Mouse (Mus musculus): Measurements from ENCODE around the gene Zbtb12. TPM values are rescaled to one million over a fixed set of nuclear protein-coding genes. Genes with fewer than 3 reads are reported as not detected.

Gene Zbtb12
- polyA plus RNA-seq, 1 experiment from 2014 or later = 5.8 TPM

DNA sequence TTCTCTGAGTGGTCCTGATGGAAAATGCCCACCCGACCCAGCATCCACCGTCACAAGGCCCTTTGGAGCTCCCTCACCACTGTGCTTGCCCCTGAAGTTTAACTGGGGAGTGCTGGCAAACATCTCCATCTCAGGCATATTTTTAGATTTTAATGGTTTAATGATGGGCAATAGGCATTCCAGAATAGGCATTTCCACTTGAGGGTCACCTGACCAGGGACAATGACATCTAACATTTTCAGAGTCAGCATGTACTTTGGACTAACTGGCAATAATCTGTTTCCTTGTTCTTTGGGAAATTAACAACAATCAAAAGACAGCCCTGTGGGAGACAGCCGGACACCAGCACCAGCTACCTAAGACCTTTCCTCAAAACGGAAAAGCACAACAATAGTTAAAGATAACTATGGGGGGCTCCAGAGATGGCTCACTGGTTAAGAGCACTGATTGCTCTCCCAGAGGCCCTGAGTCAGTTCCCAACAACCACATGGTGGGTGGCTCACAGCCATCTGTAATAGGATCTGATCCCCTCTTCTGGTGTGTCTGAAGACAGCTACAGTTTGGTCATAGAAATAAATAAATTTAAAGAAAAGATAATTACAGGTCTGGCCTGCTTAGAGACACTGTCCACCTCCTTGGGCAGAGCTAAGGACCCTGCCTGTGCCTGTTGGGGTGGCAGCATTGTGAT is 64.0 kb downstream of the Zbtb12 start:
- Histone ChIP-seq H3K27me3 (ENCODE audit: low read depth, poor library complexity, severe bottlenecking) (no peaks in the 10 kb centered on the region), H3K27ac (replicated peaks) (no peak overlapping the region), H3K4me3 (no peak overlapping the region), H3K9me3 (replicated peaks) (no peaks in the 10 kb centered on the region), H3K36me3 (no peaks in the 10 kb centered on the region), H3K4me1 (peaks cover 8% of the 10 kb centered on the region)
- 90% methylated on average over 4 of the region's 4 CpGs for WGBS
- no peak for DNase-seq (ENCODE audit: low spot score)

DNA sequence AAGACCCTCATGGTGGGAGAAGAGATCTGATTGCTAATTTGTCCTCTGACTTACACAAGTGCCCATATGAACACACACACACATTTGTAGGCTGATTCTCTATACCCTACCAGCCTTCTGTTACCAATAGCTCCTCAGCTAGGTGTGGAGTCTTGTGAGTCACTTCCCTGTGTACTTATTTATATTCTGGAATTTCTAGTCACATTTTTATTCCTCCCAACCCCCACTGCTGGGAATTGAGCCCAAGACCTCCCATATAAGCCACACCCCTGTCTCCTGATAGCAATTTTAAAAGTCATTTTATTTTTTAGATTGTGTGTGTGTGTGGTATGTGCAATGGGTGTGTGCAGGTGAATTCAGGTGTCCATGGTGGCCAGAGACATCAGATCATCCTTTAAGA is 65.1 kb downstream of the Zbtb12 start:
- H3K27ac ChIP-seq (replicated peaks) = no peak overlapping the region
- DNase-seq (ENCODE audit: low spot score) = no peak
- H3K4me3 ChIP-seq = no peak overlapping the region
- H3K27me3 ChIP-seq (ENCODE audit: low read depth, poor library complexity, severe bottlenecking) = no peaks in the 10 kb centered on the region
- peaks cover 8% of the 10 kb centered on the region for H3K4me1 ChIP-seq
- no peaks in the 10 kb centered on the region for H3K9me3 ChIP-seq (replicated peaks)
- H3K36me3 ChIP-seq = peaks cover 2% of the 10 kb centered on the region

Small RNAs within 50 kb of the gene (microRNA-seq; reads per million reads assigned to microRNA genes)
- not detected for gene Mir6970
- gene Mir6971 = 2.1 reads per million
- not detected for gene Mir6972

Other genes starting within 250 kb of the Zbtb12 start
- gene Prrt1, start 249.9 kb upstream of the Zbtb12 start, polyA plus RNA-seq (2016; fragmentation: Nextera tagmentation; extraction: Ambion mirVana) = 0.54 and 1.2 TPM in 2 replicates
- 16.8 and 18.9 TPM in 2 replicates for gene Fkbpl, start 234.7 kb upstream of the Zbtb12 start, polyA plus RNA-seq (2016; fragmentation: Nextera tagmentation; extraction: Ambion mirVana)
- gene Atf6b, start 232.3 kb upstream of the Zbtb12 start, polyA plus RNA-seq (2016; fragmentation: Nextera tagmentation; extraction: Ambion mirVana) = 111 and 123 TPM in 2 replicates
- gene Tnxb, start 208.9 kb upstream of the Zbtb12 start, polyA plus RNA-seq (2016; fragmentation: Nextera tagmentation; extraction: Ambion mirVana) = not detected in 2 replicates
- not detected in 2 replicates for gene C4b, start 135.6 kb upstream of the Zbtb12 start, polyA plus RNA-seq (2016; fragmentation: Nextera tagmentation; extraction: Ambion mirVana)
- not detected in 2 replicates for gene Cyp21a1, start 74.9 kb upstream of the Zbtb12 start, polyA plus RNA-seq (2016; fragmentation: Nextera tagmentation; extraction: Ambion mirVana)
- gene Stk19, start 42.5 kb upstream of the Zbtb12 start, polyA plus RNA-seq (2016; fragmentation: Nextera tagmentation; extraction: Ambion mirVana) = 30.2 and 30.6 TPM in 2 replicates
- 81.2 and 88.1 TPM in 2 replicates for gene Dxo, start 42.5 kb upstream of the Zbtb12 start, polyA plus RNA-seq (2016; fragmentation: Nextera tagmentation; extraction: Ambion mirVana)
- gene Skiv2l, start 29.3 kb upstream of the Zbtb12 start, polyA plus RNA-seq (2016; fragmentation: Nextera tagmentation; extraction: Ambion mirVana) = 57.8 and 62.4 TPM in 2 replicates
- 137 and 139 TPM in 2 replicates for gene Nelfe, start 29.1 kb upstream of the Zbtb12 start, polyA plus RNA-seq (2016; fragmentation: Nextera tagmentation; extraction: Ambion mirVana)
- gene Cfb, start 17.0 kb upstream of the Zbtb12 start, polyA plus RNA-seq (2016; fragmentation: Nextera tagmentation; extraction: Ambion mirVana) = 1.8 and 2.8 TPM in 2 replicates
- 0.07 TPM in 1 of 2 replicates, not detected in the other for gene Gm20547, start 2.6 kb downstream of the Zbtb12 start, polyA plus RNA-seq (2016; fragmentation: Nextera tagmentation; extraction: Ambion mirVana)
- 1.3 TPM in 2 replicates for gene C2, start 18.8 kb downstream of the Zbtb12 start, polyA plus RNA-seq (2016; fragmentation: Nextera tagmentation; extraction: Ambion mirVana)
- gene Ehmt2, start 19.0 kb downstream of the Zbtb12 start, polyA plus RNA-seq (2016; fragmentation: Nextera tagmentation; extraction: Ambion mirVana) = 88.0 and 91.9 TPM in 2 replicates
- not detected in 2 replicates for gene Slc44a4, start 35.0 kb downstream of the Zbtb12 start, polyA plus RNA-seq (2016; fragmentation: Nextera tagmentation; extraction: Ambion mirVana)
- gene Neu1, start 51.8 kb downstream of the Zbtb12 start, polyA plus RNA-seq (2016; fragmentation: Nextera tagmentation; extraction: Ambion mirVana) = 16.1 and 19.2 TPM in 2 replicates
- 0.19 TPM in 1 of 2 replicates, not detected in the other for gene Hspa1b, start 79.8 kb downstream of the Zbtb12 start, polyA plus RNA-seq (2016; fragmentation: Nextera tagmentation; extraction: Ambion mirVana)
- gene Gm20481, start 90.4 kb downstream of the Zbtb12 start, polyA plus RNA-seq (2016; fragmentation: Nextera tagmentation; extraction: Ambion mirVana) = 0.27 TPM in 1 of 2 replicates, not detected in the other
- 1.3 and 1.6 TPM in 2 replicates for gene Hspa1a, start 92.7 kb downstream of the Zbtb12 start, polyA plus RNA-seq (2016; fragmentation: Nextera tagmentation; extraction: Ambion mirVana)
- 0.71 and 0.81 TPM in 2 replicates for gene Hspa1l, start 93.2 kb downstream of the Zbtb12 start, polyA plus RNA-seq (2016; fragmentation: Nextera tagmentation; extraction: Ambion mirVana)
- 307 and 337 TPM in 2 replicates for gene Lsm2, start 102.4 kb downstream of the Zbtb12 start, polyA plus RNA-seq (2016; fragmentation: Nextera tagmentation; extraction: Ambion mirVana)
- 177 and 210 TPM in 2 replicates for gene Vars, start 121.5 kb downstream of the Zbtb12 start, polyA plus RNA-seq (2016; fragmentation: Nextera tagmentation; extraction: Ambion mirVana)
- 0.19 and 0.28 TPM in 2 replicates for gene Vwa7, start 137.1 kb downstream of the Zbtb12 start, polyA plus RNA-seq (2016; fragmentation: Nextera tagmentation; extraction: Ambion mirVana)
- 7.1 and 7.7 TPM in 2 replicates for gene Sapcd1, start 148.5 kb downstream of the Zbtb12 start, polyA plus RNA-seq (2016; fragmentation: Nextera tagmentation; extraction: Ambion mirVana)
- 5.4 and 6.3 TPM in 2 replicates for gene Msh5, start 167.3 kb downstream of the Zbtb12 start, polyA plus RNA-seq (2016; fragmentation: Nextera tagmentation; extraction: Ambion mirVana)
- gene Clic1, start 170.5 kb downstream of the Zbtb12 start, polyA plus RNA-seq (2016; fragmentation: Nextera tagmentation; extraction: Ambion mirVana) = 216 and 217 TPM in 2 replicates
- 527 and 597 TPM in 2 replicates for gene Ddah2, start 179.6 kb downstream of the Zbtb12 start, polyA plus RNA-seq (2016; fragmentation: Nextera tagmentation; extraction: Ambion mirVana)
- 0.17 TPM in 2 replicates for gene Ly6g6c, start 185.9 kb downstream of the Zbtb12 start, polyA plus RNA-seq (2016; fragmentation: Nextera tagmentation; extraction: Ambion mirVana)
- gene Mpig6b, start 186.7 kb downstream of the Zbtb12 start, polyA plus RNA-seq (2016; fragmentation: Nextera tagmentation; extraction: Ambion mirVana) = 1.3 TPM in 2 replicates
- gene Ly6g6e, start 197.4 kb downstream of the Zbtb12 start, polyA plus RNA-seq (2016; fragmentation: Nextera tagmentation; extraction: Ambion mirVana) = 0.32 and 0.59 TPM in 2 replicates
- 2.0 and 3.5 TPM in 2 replicates for gene Ly6g6d, start 198.6 kb downstream of the Zbtb12 start, polyA plus RNA-seq (2016; fragmentation: Nextera tagmentation; extraction: Ambion mirVana)
- gene Ly6g6f, start 206.1 kb downstream of the Zbtb12 start, polyA plus RNA-seq (2016; fragmentation: Nextera tagmentation; extraction: Ambion mirVana) = 0.70 and 0.86 TPM in 2 replicates
- gene Abhd16a, start 209.8 kb downstream of the Zbtb12 start, polyA plus RNA-seq (2016; fragmentation: Nextera tagmentation; extraction: Ambion mirVana) = 56.7 and 68.5 TPM in 2 replicates
- not detected in 2 replicates for gene Ly6g5c, start 228.8 kb downstream of the Zbtb12 start, polyA plus RNA-seq (2016; fragmentation: Nextera tagmentation; extraction: Ambion mirVana)
- 0.99 and 1.1 TPM in 2 replicates for gene Ly6g5b, start 235.9 kb downstream of the Zbtb12 start, polyA plus RNA-seq (2016; fragmentation: Nextera tagmentation; extraction: Ambion mirVana)
- 33.4 and 34.5 TPM in 2 replicates for gene Gpank1, start 242.0 kb downstream of the Zbtb12 start, polyA plus RNA-seq (2016; fragmentation: Nextera tagmentation; extraction: Ambion mirVana)
- 299 and 306 TPM in 2 replicates for gene Csnk2b, start 242.6 kb downstream of the Zbtb12 start, polyA plus RNA-seq (2016; fragmentation: Nextera tagmentation; extraction: Ambion mirVana)
- gene D17H6S53E, start 246.9 kb downstream of the Zbtb12 start, polyA plus RNA-seq (2016; fragmentation: Nextera tagmentation; extraction: Ambion mirVana) = 9.5 and 9.6 TPM in 2 replicates